ENCODE assay signal across 9 mouse cellular contexts in genomic region chr11:19601216-19601938, GRCm38 (mm10).
A peak's percentile ranks its signal among the peaks of the same experiment; 100 is the strongest.
DNase-seq lines count a peak whose midpoint lies in the region; ATAC-seq and TF ChIP-seq lines count a peak whose summit lies in the region.
"Had no signal": no experiment of that assay in that cellular context is flagged by ENCODE, and none has a peak within 500 bp of the region (broad histone marks: within the 10 kb centered on the region; RNA-seq: fewer than 3 reads in every experiment).

No protein-coding gene starts in this region.

- DNase-seq in heart, adult 18-20 months: peak; percentile 72 to 84
- DNase-seq in heart, embryonic 10.5 days (ENCODE audit: low spot score): no peak
- DNase-seq in CH12.LX (ENCODE audit: extremely low read depth): peak; percentile 56
- no peak for DNase-seq in testis, postnatal 14 days (ENCODE audit: low spot score)
- DNase-seq in embryo, embryonic 9.5 days (ENCODE audit: extremely low spot score): no peak
- no peak for DNase-seq in adipocyte (ENCODE audit: low spot score)

- ATAC-seq in embryonic facial prominence, embryonic 15.5 days (ENCODE audit: insufficient number of reproducible peaks, low FRiP score, low TSS enrichment, low read depth): peak; percentile 70
- ATAC-seq in limb, embryonic 15.5 days (ENCODE audit: insufficient number of reproducible peaks, low FRiP score, low TSS enrichment, low read depth): peak; percentile 48; the same call in 1 of the 2 replicates

- H3K4me1 ChIP-seq in heart, embryonic 10.5 days: no peaks in the 10 kb centered on the region
- H3K4me1 ChIP-seq in CH12.LX (ENCODE audit: control insufficient read depth in 1 of 2, insufficient read depth in 2 of 2): peaks cover 0 to 16% of the 10 kb centered on the region in 2 experiments; a peak in 2 of 4 replicates
- H3K4me1 ChIP-seq in embryonic facial prominence, embryonic 15.5 days: peaks cover 18% of the 10 kb centered on the region; the same call in 1 of the 2 replicates
- peaks cover 9% of the 10 kb centered on the region; the same call in 1 of the 2 replicates for H3K4me1 ChIP-seq in limb, embryonic 15.5 days

- H3K36me3 ChIP-seq in heart, embryonic 10.5 days: no peaks in the 10 kb centered on the region
- no peaks in the 10 kb centered on the region for H3K36me3 ChIP-seq in CH12.LX (replicated peaks in 1 of 2; ENCODE audit: control insufficient read depth in 1 of 2, insufficient read depth in 1 of 2, low read length in 1 of 2)
- no peaks in the 10 kb centered on the region for H3K36me3 ChIP-seq in embryonic facial prominence, embryonic 15.5 days
- H3K36me3 ChIP-seq in limb, embryonic 15.5 days: no peaks in the 10 kb centered on the region

- no peak overlapping the region for H3K27ac ChIP-seq in heart, embryonic 10.5 days
- H3K27ac ChIP-seq in CH12.LX (ENCODE audit: insufficient read depth, low read depth): peak overlapping the region; percentile 65
- H3K27ac ChIP-seq in embryonic facial prominence, embryonic 15.5 days (replicated peaks): peak overlapping the region; percentile 63; the same call in 1 of the 2 replicates
- H3K27ac ChIP-seq in limb, embryonic 15.5 days: peak overlapping the region; percentile 23; the same call in 1 of the 2 replicates
- H3K27ac ChIP-seq: stomach, postnatal 0 days had no signal

- no peaks in the 10 kb centered on the region for H3K27me3 ChIP-seq in heart, embryonic 10.5 days (ENCODE audit: insufficient read depth, poor library complexity, severe bottlenecking)
- no peaks in the 10 kb centered on the region for H3K27me3 ChIP-seq in CH12.LX (replicated peaks)
- no peaks in the 10 kb centered on the region for H3K27me3 ChIP-seq in embryonic facial prominence, embryonic 15.5 days
- H3K27me3 ChIP-seq in limb, embryonic 15.5 days: no peaks in the 10 kb centered on the region

- TF ChIP-seq CTCF in CH12.LX (conservative IDR thresholded peaks at IDR 0.05 in 1 of 2, IDR thresholded peaks at IDR 0.05 in 1 of 2; ENCODE audit: low read depth in 2 of 2, low read length in 2 of 2): no peak

- dilution Hi-C loops in CH12.LX (cut with MboI; ENCODE audit: extremely low pct_ligation_motif_present, extremely low pct_unique_long_range_greater_than_20kb, low sequenced_read_pairs): no loop called here

- TF ChIP-seq RAD21 in CH12.LX (IDR thresholded peaks at IDR 0.05; ENCODE audit: low read depth, low read length): no peak; the same call in 1 of the 2 replicates

- no peak for TF ChIP-seq POLR2A in CH12.LX (IDR thresholded peaks at IDR 0.05; ENCODE audit: low read depth, low read length)

- H3K9ac ChIP-seq in CH12.LX (ENCODE audit: insufficient read depth, low read depth): peak overlapping the region; percentile 12; the same call in 1 of the 2 replicates
- H3K9ac ChIP-seq in embryonic facial prominence, embryonic 15.5 days: no peak overlapping the region
- no peak overlapping the region for H3K9ac ChIP-seq in limb, embryonic 15.5 days

- 88% methylated on average over 15 of the region's 15 CpGs for WGBS in heart, embryonic 10.5 days
- WGBS in embryonic facial prominence, embryonic 15.5 days: 28% methylated on average over 15 of the region's 15 CpGs
- WGBS in limb, embryonic 15.5 days: 52% methylated on average over 15 of the region's 15 CpGs

- TF ChIP-seq EP300 in CH12.LX (IDR thresholded peaks at IDR 0.05; ENCODE audit: low read length): peak; percentile 71

- peak overlapping the region; percentile 48 for H3K4me2 ChIP-seq in CH12.LX (ENCODE audit: insufficient read depth, low read depth, poor library complexity, severe bottlenecking)
- H3K4me2 ChIP-seq in embryonic facial prominence, embryonic 15.5 days (replicated peaks): no peak overlapping the region
- no peak overlapping the region for H3K4me2 ChIP-seq in limb, embryonic 15.5 days

- no peaks in the 10 kb centered on the region for H3K9me3 ChIP-seq in heart, embryonic 10.5 days
- H3K9me3 ChIP-seq in CH12.LX (replicated peaks; ENCODE audit: low read length): peaks cover 6% of the 10 kb centered on the region
- no peaks in the 10 kb centered on the region for H3K9me3 ChIP-seq in embryonic facial prominence, embryonic 15.5 days (replicated peaks)
- H3K9me3 ChIP-seq in limb, embryonic 15.5 days: no peaks in the 10 kb centered on the region

- no peak overlapping the region for H3K4me3 ChIP-seq in heart, embryonic 10.5 days
- H3K4me3 ChIP-seq in CH12.LX (replicated peaks in 1 of 3; ENCODE audit: low read depth in 2 of 3, low read length in 2 of 3, poor library complexity in 1 of 3): no peak overlapping the region
- H3K4me3 ChIP-seq in embryonic facial prominence, embryonic 15.5 days (replicated peaks): no peak overlapping the region
- H3K4me3 ChIP-seq in limb, embryonic 15.5 days: no peak overlapping the region

- in situ Hi-C loops in CH12.LX (cut with MboI; ENCODE audit: low pct_ligation_motif_present, low pct_unique_long_range_greater_than_20kb, low sequenced_read_pairs): no loop called here

- no peaks in the 10 kb centered on the region for H3K79me2 ChIP-seq in CH12.LX (replicated peaks; ENCODE audit: control insufficient read depth, extremely low read depth, insufficient read depth, poor library complexity, severe bottlenecking)

TF ChIP-seq in CH12.LX, 34 proteins besides CTCF, POLR2A, EP300 and RAD21:
- TF ChIP-seq KAT2A (IDR thresholded peaks at IDR 0.05; ENCODE audit: insufficient replicate concordance, low read length): no peak
- TF ChIP-seq CHD2 (IDR thresholded peaks at IDR 0.05; ENCODE audit: low read length): no peak
- TF ChIP-seq MAFK (IDR thresholded peaks at IDR 0.05; ENCODE audit: insufficient replicate concordance, low read length): peak; percentile 49; the same call in 1 of the 2 replicates
- peak; percentile 45; the same call in 1 of the 2 replicates for TF ChIP-seq ELF1 (IDR thresholded peaks at IDR 0.05; ENCODE audit: low read depth, low read length)
- peak; percentile 73 for TF ChIP-seq MAZ (IDR thresholded peaks at IDR 0.05; ENCODE audit: low read depth, low read length)
- peak; percentile 40 for TF ChIP-seq BHLHE40 (IDR thresholded peaks at IDR 0.05; ENCODE audit: low read depth, low read length)
- no peak for TF ChIP-seq ZKSCAN1 (IDR thresholded peaks at IDR 0.05; ENCODE audit: borderline replicate concordance, low read depth, low read length)
- no peak for TF ChIP-seq USF2 (conservative IDR thresholded peaks at IDR 0.05; ENCODE audit: low read depth, low read length)
- TF ChIP-seq RCOR1 (conservative IDR thresholded peaks at IDR 0.05; ENCODE audit: low read depth, low read length): 0 out of 2 replicates have a peak, but pooled peaks have one; percentile 66
- TF ChIP-seq CHD1 (IDR thresholded peaks at IDR 0.05; ENCODE audit: low read depth, low read length): peak; percentile 76; the same call in 1 of the 2 replicates
- peak; percentile 35; the same call in 1 of the 2 replicates for TF ChIP-seq NRF1 (IDR thresholded peaks at IDR 0.05; ENCODE audit: low read depth, low read length)
- TF ChIP-seq JUN (IDR thresholded peaks at IDR 0.05; ENCODE audit: insufficient read depth, low read depth, low read length): 0 out of 2 replicates have a peak, but pooled peaks have one; percentile 19
- TF ChIP-seq ETS1 (conservative IDR thresholded peaks at IDR 0.05; ENCODE audit: low read depth, low read length): peak; percentile 87
- peak; percentile 79 for TF ChIP-seq SIN3A (IDR thresholded peaks at IDR 0.05; ENCODE audit: low read length)
- TF ChIP-seq UBTF (IDR thresholded peaks at IDR 0.05; ENCODE audit: low read depth, low read length): peak; percentile 57; the same call in 1 of the 2 replicates
- TF ChIP-seq E2F4 (IDR thresholded peaks at IDR 0.05; ENCODE audit: insufficient replicate concordance, low read depth, low read length): 0 out of 2 replicates have a peak, but pooled peaks have one; percentile 47
- TF ChIP-seq GABPA (IDR thresholded peaks at IDR 0.05; ENCODE audit: insufficient replicate concordance, low read depth, low read length): no peak
- no peak for TF ChIP-seq USF1 (IDR thresholded peaks at IDR 0.05; ENCODE audit: low read depth, low read length)
- no peak for TF ChIP-seq NELFE (IDR thresholded peaks at IDR 0.05; ENCODE audit: low read depth, low read length)
- TF ChIP-seq POLR2AphosphoS2 (IDR thresholded peaks at IDR 0.05; ENCODE audit: low read depth, low read length): no peak
- no peak for TF ChIP-seq ZC3H11A (IDR thresholded peaks at IDR 0.05; ENCODE audit: low read depth, low read length)
- no peak for TF ChIP-seq SMC3 (IDR thresholded peaks at IDR 0.05; ENCODE audit: low read depth, low read length)
- TF ChIP-seq PAX5 (IDR thresholded peaks at IDR 0.05; ENCODE audit: low read length): no peak
- TF ChIP-seq JUND (conservative IDR thresholded peaks at IDR 0.05; ENCODE audit: low read depth, low read length): no peak
- peak; percentile 46 for TF ChIP-seq HCFC1 (IDR thresholded peaks at IDR 0.05; ENCODE audit: low read depth, low read length)
- TF ChIP-seq MEF2A (IDR thresholded peaks at IDR 0.05; ENCODE audit: borderline replicate concordance, low read depth, low read length): peak; percentile 75; the same call in 1 of the 2 replicates
- TF ChIP-seq ZMIZ1 (IDR thresholded peaks at IDR 0.05; ENCODE audit: low read depth, low read length): 0 out of 2 replicates have a peak, but pooled peaks have one; percentile 34
- peak; percentile 76 for TF ChIP-seq MXI1 (IDR thresholded peaks at IDR 0.05; ENCODE audit: low read depth, low read length)
- peak; percentile 17; the same call in 1 of the 2 replicates for TF ChIP-seq ZNF384 (IDR thresholded peaks at IDR 0.05; ENCODE audit: low read depth, low read length)
- TF ChIP-seq MAX (IDR thresholded peaks at IDR 0.05; ENCODE audit: low read length): peak; percentile 45
- TF ChIP-seq IRF4 (IDR thresholded peaks at IDR 0.05; ENCODE audit: low read depth, low read length): peak; percentile 73
- no peak for TF ChIP-seq MYC (IDR thresholded peaks at IDR 0.05; ENCODE audit: low read depth, low read length)
- no peak; the same call in 1 of the 2 replicates for TF ChIP-seq TBP (conservative IDR thresholded peaks at IDR 0.05; ENCODE audit: low read depth, low read length)
- peak; percentile 83 for TF ChIP-seq TCF12 (IDR thresholded peaks at IDR 0.05; ENCODE audit: low read depth, low read length)

Comparison
In these comparisons a context has a peak if more than half of its experiments do, and no peak if none do; other contexts are left out.
1. DNase-seq: peak in heart, adult 18-20 months (2 of 2) and CH12.LX (single experiment); none in heart, embryonic 10.5 days (single experiment), testis, postnatal 14 days (single experiment), embryo, embryonic 9.5 days (single experiment) and adipocyte (single experiment).